Mouse (Mus musculus): ENCODE measurements around the gene Hspa1l.

GRCm38 (mm10) chr17:35020551-35020950, 48.0 kb downstream of the Hspa1l start:
- TF ChIP-seq CTCF (conservative IDR thresholded peaks at IDR 0.05; ENCODE audit: low read length), result no peak
- TF ChIP-seq NANOG (IDR thresholded peaks at IDR 0.05; ENCODE audit: borderline replicate concordance, low read length), result no peak
